Mouse (Mus musculus) kidney, adult 2 months (tissue): Measurements from ENCODE around the gene Ypel5.

ENCODE experiments used
- CTCF ChIP-seq: fragments of 200-500 bp; conservative IDR thresholded peaks from 2 replicates; pipeline ENCODE4 v1.5.1; 2011; ENCODE audit warnings: low read depth, mild to moderate bottlenecking, control low read depth, low read length, moderate library complexity, mixed read lengths; ENCODE audit not compliant: insufficient read depth, insufficient read length
- POLR2A ChIP-seq: fragments of 200-500 bp; IDR thresholded peaks from one replicate; pipeline ENCODE4 v1.6.1; 2011; ENCODE audit warnings: low read depth, low read length, control low read depth

GRCm38 (mm10) chr17:72898775-72899174 lies 62.5 kb downstream of the Ypel5 start:
- TF ChIP-seq CTCF: no peak
- no peak for TF ChIP-seq POLR2A
